Mouse (Mus musculus): Measurements from ENCODE around the gene Fam120c.

DNA sequence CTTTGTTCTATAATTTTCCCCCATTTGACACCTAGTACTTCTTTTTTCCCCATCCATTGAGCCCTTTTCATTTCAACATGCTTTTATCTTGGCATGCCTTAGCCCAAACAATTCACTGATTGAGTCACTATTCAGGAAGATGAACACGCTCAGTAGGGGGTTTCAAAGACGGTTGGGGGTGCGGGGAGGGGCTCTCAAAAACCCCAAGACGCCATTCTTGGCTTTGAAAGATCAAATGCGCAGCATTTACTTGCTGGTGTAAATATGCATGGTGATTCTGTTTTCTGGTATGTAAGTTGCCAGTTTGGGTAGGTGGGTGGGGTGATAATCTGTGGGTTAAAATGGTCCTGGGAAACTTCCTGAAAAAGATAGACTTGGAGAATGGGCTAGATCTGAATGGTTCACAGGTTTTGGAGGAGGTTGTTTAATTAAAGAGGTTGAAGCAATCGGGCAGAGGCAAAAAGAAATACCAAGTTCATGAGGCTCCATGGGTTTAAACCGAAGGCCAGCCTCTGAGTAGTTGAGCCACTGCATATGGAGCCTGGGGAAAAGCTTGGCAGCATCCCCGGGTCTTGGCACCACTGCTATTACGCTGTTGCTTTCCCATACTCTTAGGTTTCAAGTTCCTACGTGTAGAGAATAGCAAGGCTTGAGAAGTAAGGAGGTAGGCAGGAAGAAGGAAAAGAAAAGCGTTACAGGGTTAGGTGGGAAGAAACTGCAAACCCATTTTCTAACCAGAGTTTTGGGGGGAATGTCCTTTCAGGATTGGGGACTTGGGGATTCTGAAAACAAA, 1.6 kb downstream of the Fam120c start:
- TF ChIP-seq CTCF (IDR thresholded peaks at IDR 0.05; ENCODE audit: insufficient read depth, low read depth, low read length) (no peak), POLR2A (IDR thresholded peaks at IDR 0.05; ENCODE audit: insufficient read depth, low read depth, low read length) (no peak)
